Mouse (Mus musculus): ENCODE results near the gene Limk1. TPM values are rescaled to one million over a fixed set of nuclear protein-coding genes. Genes with fewer than 3 reads are reported as not detected.

Gene Limk1
- total RNA-seq (2022) = 10 to 100 TPM; 43.7 to 45.3 (median 44.5) TPM

- peak in 1 of 2 experiments; percentile 28 for DNase-seq (ENCODE audit: low spot score in 2 of 2)
Measured at GRCm38 (mm10) chr5:134688086-134688717, at the start of gene Limk1. Gene Limk1, minus strand, starts transcription at chr5:134688598.

- DNase-seq (ENCODE audit: low spot score in 2 of 2) = no peak
Measured at GRCm38 (mm10) chr5:134734920-134735319, 46.5 kb upstream of the Limk1 start.

- DNase-seq (ENCODE audit: low spot score in 2 of 2) = peak; percentile 21 to 55
Measured at GRCm38 (mm10) chr5:134734072-134734471, 45.7 kb upstream of the Limk1 start.

GRCm38 (mm10) chr5:134733241-134733640 is 44.8 kb upstream of the Limk1 start:
- DNase-seq (ENCODE audit: low spot score in 2 of 2) = no peak

- DNase-seq (ENCODE audit: low spot score in 2 of 2) = no peak
Measured at GRCm38 (mm10) chr5:134729124-134729523, 40.7 kb upstream of the Limk1 start.

GRCm38 (mm10) chr5:134728535-134728934 is 40.1 kb upstream of the Limk1 start:
- no peak for DNase-seq (ENCODE audit: low spot score in 2 of 2)

GRCm38 (mm10) chr5:134727001-134727639 is 38.7 kb upstream of the Limk1 start:
- no peak for DNase-seq (ENCODE audit: low spot score in 2 of 2)

GRCm38 (mm10) chr5:134725299-134725698 is 36.9 kb upstream of the Limk1 start:
- DNase-seq (ENCODE audit: low spot score in 2 of 2) = no peak

- no peak for DNase-seq (ENCODE audit: low spot score in 2 of 2)
Measured at GRCm38 (mm10) chr5:134720058-134720457, 31.7 kb upstream of the Limk1 start.

GRCm38 (mm10) chr5:134711076-134711475 is 22.7 kb upstream of the Limk1 start:
- no peak for DNase-seq (ENCODE audit: low spot score in 2 of 2)

GRCm38 (mm10) chr5:134709275-134709674 is 20.9 kb upstream of the Limk1 start:
- no peak for DNase-seq (ENCODE audit: low spot score in 2 of 2)

- DNase-seq (ENCODE audit: low spot score in 2 of 2) = peak; percentile 34 to 74
Measured at GRCm38 (mm10) chr5:134704157-134704556, 15.8 kb upstream of the Limk1 start.

- DNase-seq (ENCODE audit: low spot score in 2 of 2) = no peak
Measured at GRCm38 (mm10) chr5:134695539-134695938, 7.1 kb upstream of the Limk1 start.

GRCm38 (mm10) chr5:134695082-134695481 is 6.7 kb upstream of the Limk1 start:
- no peak for DNase-seq (ENCODE audit: low spot score in 2 of 2)

GRCm38 (mm10) chr5:134692704-134693103 is 4.3 kb upstream of the Limk1 start:
- no peak for DNase-seq (ENCODE audit: low spot score in 2 of 2)

- peak; percentile 98 to 99 for DNase-seq (ENCODE audit: low spot score in 2 of 2)
Measured at GRCm38 (mm10) chr5:134688718-134689284, 403 bp upstream of the Limk1 start.

- no peak for DNase-seq (ENCODE audit: low spot score in 2 of 2)
Measured at GRCm38 (mm10) chr5:134687187-134687586, 1.2 kb downstream of the Limk1 start.

- no peak for DNase-seq (ENCODE audit: low spot score in 2 of 2)
Measured at GRCm38 (mm10) chr5:134686541-134686940, 1.9 kb downstream of the Limk1 start.

GRCm38 (mm10) chr5:134684398-134684797 is 4.0 kb downstream of the Limk1 start:
- DNase-seq (ENCODE audit: low spot score in 2 of 2) = peak in 1 of 2 experiments; percentile 39

- DNase-seq (ENCODE audit: low spot score in 2 of 2) = no peak
Measured at GRCm38 (mm10) chr5:134683813-134684212, 4.6 kb downstream of the Limk1 start.

- DNase-seq (ENCODE audit: low spot score in 2 of 2) = no peak
Measured at GRCm38 (mm10) chr5:134680238-134680637, 8.2 kb downstream of the Limk1 start.

- no peak for DNase-seq (ENCODE audit: low spot score in 2 of 2)
Measured at GRCm38 (mm10) chr5:134678827-134679546, 9.4 kb downstream of the Limk1 start.

Measured in layer of hippocampus, adult 8-10 months (tissue).